Mouse (Mus musculus): ENCODE results near the gene Polr3b.

The Polr3b gene

DNA sequence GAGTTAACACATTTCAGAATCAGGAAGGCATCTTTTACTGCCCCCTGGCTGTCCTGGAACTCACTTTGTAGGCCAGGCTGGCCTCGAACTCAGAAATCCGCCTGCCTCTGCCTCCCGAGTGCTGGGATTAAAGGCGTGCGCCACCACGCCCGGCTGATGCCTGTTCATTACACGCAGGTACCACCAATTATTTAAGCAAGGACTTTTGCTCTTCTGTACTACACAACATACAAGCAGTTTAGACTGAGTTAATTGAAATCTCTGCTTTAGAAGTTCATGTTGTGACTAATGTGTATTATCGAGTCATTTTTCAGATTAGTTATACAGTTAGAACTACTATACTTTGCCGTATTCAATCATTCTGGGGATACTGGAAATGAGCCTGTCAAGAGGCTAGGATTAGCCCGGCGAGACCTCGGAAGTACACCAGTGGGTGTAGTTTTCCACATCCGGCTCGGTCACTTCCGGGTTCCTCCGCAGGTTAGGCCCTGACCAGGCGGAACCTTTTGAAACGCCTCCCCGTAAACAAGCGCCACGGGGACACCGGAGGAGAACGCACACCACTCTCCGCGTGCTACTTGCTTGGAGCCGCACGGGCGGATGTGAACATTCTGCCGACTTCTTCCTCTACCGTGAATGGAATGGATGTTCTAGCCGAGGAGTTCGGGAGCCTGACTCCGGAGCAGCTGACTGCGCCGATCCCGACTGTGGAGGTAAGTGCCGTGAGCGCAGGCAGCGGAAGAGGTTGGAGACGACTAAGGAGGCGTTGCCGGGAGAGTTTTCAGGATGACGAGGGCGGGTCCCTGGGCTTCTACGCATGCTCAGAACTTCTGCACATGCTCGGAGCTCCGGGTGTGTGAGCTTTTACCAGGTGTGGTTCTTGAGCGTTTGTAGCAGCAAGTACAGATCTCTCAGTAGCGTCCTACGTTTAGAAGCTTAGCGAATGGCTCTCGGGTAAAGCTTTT lies at the start of gene Polr3b:
Polr3b (plus strand) TSS at position 467 of the 965 bp plus-strand sequence.
- DNase-seq (ENCODE audit: low spot score) = peak; percentile 97

GRCm38 (mm10) chr10:84573671-84574420 lies 48.2 kb upstream of the Polr3b start:
- no peak for DNase-seq (ENCODE audit: low spot score)

DNA sequence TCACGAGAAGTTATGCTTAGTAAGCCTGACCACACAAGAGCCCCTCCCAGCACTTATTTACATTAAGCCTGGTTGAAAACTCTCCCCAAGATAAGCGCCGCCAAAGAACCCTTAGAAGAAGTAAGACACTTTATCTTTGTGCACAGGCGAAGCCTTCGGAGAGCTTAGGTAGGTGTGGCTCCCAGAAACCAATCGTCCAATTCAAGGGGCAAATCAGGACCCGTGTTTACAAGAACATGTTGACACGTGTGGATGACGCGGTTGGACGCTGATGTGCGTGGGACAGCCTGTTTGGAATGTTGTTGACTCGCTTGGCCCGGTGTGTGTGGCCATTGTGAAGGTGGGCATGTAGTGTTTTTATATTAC lies 46.1 kb upstream of the Polr3b start:
- DNase-seq (ENCODE audit: low spot score) = no peak

DNA sequence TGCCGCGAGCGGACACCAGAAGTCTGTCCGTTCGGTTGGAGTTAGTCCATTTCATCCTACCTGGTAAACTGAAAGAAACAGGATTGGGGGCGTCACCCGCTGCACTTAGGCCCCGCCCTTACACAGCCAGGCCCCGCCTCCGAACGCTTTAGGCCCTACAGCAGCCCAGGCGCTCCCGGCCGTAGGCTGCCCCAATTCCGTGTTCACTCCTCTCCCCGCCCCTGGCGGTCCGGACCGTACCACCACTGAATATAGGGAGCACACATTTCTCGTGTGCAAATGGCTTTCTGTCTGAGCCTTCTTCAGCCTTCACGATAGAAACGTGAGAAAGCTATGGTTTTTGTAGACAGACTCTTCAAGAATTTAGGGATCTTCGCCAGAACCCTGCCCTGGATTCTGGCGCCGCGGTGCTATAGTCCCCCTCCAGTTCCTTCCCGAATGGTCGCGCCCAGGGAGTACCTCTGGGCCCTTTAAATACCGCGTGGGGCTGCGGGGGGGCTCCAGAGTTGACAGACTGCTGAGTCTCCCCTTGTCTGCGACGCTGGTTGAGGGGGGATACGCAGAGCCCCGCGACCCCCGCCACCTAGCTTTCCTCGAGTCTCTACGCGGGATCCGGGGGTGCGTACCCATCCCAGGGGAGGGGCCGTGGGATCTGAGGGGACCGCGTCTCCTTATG lies 45.6 kb upstream of the Polr3b start, which contains the start of gene Tcp11l2:
Tcp11l2 (plus strand) TSS at position 232 of the 676 bp plus-strand sequence.
- peak; percentile 96 for DNase-seq (ENCODE audit: low spot score)

DNA sequence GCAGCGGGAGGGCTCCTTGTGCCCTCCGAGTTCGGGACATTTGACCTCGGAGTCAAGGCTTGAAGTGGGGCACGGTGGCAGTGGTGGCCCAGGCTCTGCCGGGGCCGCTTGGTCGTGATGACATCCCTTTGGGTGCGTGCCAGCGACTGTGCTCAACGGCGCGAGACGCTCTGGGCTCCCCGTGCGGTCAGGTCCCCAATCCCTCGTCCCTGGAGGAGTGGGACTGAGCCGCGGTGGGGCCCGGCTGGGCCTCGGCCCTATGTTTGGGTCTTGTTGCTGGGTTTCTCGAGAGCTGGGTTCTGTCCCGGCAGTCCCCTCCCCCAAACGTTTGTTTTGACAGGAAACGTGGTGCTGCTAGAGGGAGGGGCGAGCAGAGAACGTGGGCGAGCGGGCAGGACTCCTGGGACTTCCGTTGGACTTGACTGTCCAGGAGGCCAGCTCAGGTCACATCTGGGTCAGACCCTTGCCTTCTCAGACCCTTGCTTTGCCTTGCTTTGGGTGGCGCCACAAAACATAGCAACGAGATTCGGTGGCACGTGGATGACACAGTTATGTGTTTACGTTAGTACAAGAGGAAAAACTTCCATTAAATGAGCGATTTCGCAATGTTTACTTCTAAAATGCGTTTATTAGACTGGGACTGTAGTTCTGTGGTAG lies 44.9 kb upstream of the Polr3b start:
- DNase-seq (ENCODE audit: low spot score) = peak; percentile 90

DNA sequence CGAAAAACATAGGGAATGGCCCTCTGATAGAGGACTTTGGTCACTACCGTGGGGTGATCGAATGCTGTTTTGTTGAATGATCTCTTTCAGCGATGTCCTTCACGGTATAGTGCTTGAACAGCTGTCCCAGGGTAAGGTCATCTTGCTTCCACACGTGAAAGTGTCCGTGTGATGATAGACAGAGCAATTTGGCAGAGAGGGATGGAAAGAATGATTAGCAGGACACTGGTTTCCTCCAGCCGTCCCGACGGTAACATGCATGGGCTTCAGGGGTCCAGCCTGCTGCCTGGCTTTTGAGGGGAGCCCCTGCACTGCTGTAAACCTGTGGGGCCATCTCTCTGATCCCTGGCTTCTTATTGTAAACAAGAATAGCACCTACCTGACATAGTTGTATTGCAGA lies 43.4 kb upstream of the Polr3b start:
- DNase-seq (ENCODE audit: low spot score) = no peak

- DNase-seq (ENCODE audit: low spot score) = no peak
These were observed 42.6 kb upstream of the Polr3b start for GRCm38 (mm10) chr10:84579527-84579926.

GRCm38 (mm10) chr10:84581191-84581590 lies 40.9 kb upstream of the Polr3b start:
- no peak for DNase-seq (ENCODE audit: low spot score)

- no peak for DNase-seq (ENCODE audit: low spot score)
These were observed 39.9 kb upstream of the Polr3b start for GRCm38 (mm10) chr10:84582236-84582635.

DNA sequence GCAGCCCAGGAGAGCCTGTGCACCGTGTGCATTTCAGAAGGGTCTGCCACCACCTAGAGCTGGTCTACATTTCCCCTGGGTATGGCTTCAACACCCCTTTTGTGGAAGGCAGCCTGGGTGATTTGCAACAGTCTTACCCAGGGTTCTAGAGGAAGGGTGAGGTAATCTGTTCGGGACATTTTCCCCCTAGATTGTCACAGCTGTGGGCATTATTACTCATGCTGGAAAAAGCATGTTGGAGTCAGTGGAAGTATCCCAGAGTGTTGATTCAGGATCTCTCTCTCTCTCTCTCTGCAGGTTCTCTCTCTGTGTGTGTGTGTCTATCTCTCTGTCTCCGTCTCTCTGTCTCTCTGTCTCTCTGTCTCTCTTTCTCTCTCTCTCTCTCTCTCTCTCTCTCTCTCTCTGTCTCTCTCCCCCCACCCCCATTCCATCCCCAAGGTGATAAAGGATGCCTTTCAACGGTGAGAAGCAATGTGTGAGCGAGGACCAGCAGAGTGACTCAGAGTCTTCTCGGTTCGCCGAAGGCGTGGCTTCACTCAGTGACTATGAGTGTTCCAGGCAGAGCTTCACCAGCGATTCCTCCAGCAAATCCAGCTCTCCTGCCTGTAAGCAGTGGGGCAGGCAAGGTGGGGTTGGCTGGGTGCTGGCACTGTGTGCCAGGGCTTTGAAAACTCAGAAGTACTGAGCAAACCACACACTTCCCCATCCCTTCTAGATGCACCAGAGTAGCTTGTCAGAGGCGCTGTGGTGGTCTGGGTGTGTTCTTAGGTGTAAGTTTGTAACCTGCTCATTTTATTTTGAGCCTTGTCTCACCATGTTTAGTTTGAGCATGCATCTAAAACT lies 37.4 kb upstream of the Polr3b start:
- DNase-seq (ENCODE audit: low spot score) = no peak

DNA sequence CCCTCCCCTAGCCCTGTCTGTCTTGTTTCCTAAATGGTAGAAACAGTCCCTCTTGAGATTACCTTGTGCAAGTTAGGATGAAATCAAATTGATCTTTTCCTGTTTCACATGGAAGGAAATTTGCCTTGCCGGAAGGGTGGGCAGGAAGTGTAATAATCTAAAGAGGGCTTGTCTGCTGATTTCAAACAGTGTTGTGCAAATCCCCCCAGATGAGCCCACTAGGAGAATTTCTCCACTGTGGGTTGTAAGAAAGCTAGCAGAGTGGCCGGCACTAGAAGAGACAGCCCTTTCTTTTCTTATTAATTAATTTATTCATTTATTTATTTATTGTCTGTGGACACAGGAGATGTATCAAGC lies 36.8 kb upstream of the Polr3b start:
- DNase-seq (ENCODE audit: low spot score) = no peak

DNA sequence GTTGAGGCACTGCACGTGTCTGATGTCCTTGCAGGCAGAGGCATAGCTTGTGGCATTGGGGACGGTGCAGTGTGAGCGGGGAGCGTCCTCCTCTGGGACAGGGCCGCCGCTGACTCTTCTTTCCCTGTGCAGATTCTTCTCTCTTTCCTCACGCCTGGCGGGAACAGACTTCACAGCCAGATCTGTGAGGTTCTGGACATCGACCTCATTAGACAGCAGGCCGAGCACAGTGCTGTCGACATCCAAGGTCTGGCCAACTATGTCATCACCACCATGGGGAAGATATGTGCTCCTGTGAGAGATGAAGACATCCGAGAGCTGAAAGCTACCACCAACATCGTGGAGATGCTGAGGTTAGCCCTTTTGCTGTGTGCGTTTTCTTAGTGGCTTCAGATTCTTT lies 31.1 kb upstream of the Polr3b start:
- DNase-seq (ENCODE audit: low spot score) = no peak

- no peak for DNase-seq (ENCODE audit: low spot score)
These were observed 30.4 kb upstream of the Polr3b start for GRCm38 (mm10) chr10:84591640-84592148.

- no peak for DNase-seq (ENCODE audit: low spot score)
These were observed 29.3 kb upstream of the Polr3b start for GRCm38 (mm10) chr10:84592745-84593144.

DNA sequence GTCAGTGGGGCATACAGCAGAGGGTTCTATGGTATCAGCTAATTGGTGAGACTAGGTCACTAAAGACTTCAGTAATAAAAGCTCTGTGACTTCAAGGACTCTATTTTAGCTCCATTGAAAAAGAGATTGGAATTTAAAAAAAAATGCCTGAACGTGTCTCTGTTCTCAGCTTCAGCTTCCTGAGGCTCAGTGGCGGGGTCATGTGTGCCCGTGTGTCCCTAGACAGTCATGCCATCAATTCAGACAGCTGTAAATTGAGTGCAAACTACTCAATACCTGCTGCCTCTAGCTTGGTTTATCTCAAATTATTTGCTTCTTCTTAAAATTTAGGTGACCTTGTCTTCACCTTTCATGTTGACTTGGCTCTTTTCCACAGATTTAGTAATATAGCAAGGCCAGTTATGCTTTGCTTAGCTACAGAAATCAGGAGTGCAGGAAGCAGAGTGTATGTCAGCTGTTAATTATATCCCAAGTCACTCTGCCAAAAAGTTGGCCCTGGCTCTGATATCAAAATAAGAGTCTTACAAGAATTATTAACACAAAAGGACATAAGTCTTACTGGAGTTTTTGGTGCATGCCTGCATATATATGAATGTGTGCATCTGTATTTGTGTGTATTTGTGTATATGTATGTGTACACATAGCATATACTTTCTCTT lies 24.8 kb upstream of the Polr3b start:
- peak; percentile 79 for DNase-seq (ENCODE audit: low spot score)

DNA sequence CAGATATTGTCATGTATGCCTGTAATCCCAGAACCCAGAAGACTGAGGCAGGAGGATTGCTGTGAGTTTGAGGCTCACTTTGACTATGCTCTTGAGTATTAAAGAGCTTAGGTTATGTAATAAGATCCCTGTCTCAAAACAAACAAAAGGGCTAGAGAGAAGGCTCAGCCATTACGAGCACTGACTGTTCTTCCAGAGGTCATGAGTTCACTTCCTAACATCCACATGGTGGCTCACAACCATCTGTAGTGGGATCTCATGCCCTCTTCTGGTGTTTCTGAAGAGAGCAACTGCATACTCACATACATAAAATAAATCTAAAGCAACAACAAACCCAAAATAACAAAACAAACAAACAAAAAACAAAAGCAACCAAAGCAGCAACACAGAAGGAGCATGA lies 23.9 kb upstream of the Polr3b start:
- DNase-seq (ENCODE audit: low spot score) = no peak

DNA sequence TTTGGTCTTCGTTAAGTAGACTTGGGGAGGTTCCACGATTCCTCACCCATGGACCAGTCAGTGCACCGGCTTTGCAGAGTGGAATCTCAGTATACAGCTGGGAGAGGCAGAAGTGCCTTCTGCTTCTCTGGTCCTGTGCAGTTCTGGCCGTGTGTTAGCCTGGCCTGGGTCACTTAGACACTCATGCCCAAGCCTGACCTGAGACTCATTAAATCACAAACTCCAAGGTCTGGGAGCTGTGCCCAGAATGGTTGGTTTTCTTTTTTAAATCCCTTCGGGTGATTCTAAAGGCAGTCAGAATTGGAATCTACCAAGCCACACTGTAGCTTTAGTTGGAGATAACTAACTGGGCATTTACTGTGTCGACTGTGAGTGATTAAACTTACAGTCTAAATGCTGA lies 22.0 kb upstream of the Polr3b start:
- DNase-seq (ENCODE audit: low spot score) = no peak

DNA sequence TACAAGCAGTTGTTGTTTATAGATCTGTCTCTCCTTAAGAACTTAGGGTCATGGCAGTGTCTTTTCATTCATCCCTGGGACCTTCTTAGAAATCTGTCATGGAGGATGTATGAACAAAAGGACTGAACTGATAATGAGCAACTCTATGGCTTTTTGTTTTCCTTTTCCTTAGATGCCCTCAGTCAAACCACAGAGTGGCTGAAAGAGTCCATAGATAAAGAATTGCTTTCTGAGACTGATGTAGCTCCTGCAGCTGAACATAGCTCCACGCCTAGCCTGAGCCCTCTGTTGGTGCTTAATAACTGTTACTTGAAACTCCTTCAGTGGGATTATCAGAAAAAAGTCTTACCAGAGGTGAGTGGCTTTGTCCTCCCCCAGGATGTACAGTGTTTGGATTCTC lies 17.8 kb upstream of the Polr3b start:
- DNase-seq (ENCODE audit: low spot score) = no peak

GRCm38 (mm10) chr10:84608361-84608760 lies 13.7 kb upstream of the Polr3b start:
- no peak for DNase-seq (ENCODE audit: low spot score)

DNA sequence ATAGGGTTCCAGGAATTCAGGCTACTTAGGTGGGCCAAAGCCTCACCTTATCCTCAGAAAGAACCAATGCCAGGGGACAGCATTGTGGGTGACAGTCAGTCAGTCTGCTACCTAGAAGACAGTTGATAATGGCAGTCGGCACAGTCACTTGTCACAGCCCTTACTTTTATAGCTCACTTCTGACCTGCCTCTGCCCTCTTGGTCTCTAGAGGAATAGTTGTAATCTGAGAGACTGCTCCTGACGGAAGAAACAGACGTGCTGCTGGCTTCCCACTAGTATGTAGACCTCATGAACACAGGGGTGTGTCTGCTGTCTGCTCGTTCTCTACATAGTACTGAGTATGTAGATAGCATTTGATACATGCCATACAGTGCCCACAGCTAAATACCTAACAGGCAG lies 11.8 kb upstream of the Polr3b start:
- no peak for DNase-seq (ENCODE audit: low spot score)
